In genomic region chr7:38227900-38228298, GRCm38 (mm10) we compare ENCODE assay signal across 8 mouse cellular contexts. TPM values are rescaled to one million over a fixed set of nuclear protein-coding genes. Genes with fewer than 3 reads are reported as not detected.
A peak's percentile ranks its signal among the peaks of the same experiment; 100 is the strongest.
DNase-seq lines count a peak whose midpoint lies in the region; ATAC-seq and TF ChIP-seq lines count a peak whose summit lies in the region.

TSS of gene Plekhf1 (minus strand) at chr7:38228016.

- no peak for TF ChIP-seq CTCF in intestine, postnatal 0 days (IDR thresholded peaks at IDR 0.05; ENCODE audit: low read depth)

- peak within 1 kb of the TSS; percentile 76 for H3K9ac ChIP-seq in intestine, postnatal 0 days (ENCODE audit: low read depth, low read length)

- peaks cover 21% of the 10 kb centered on the region for H3K27me3 ChIP-seq in embryonic facial prominence, embryonic 10.5 days (replicated peaks; ENCODE audit: low read depth, poor library complexity, severe bottlenecking)
- H3K27me3 ChIP-seq in intestine, postnatal 0 days (replicated peaks; ENCODE audit: control insufficient read depth, insufficient read depth, low read length), result peaks cover 14% of the 10 kb centered on the region; the same call in 1 of the 2 replicates
- peaks cover 27% of the 10 kb centered on the region for H3K27me3 ChIP-seq in midbrain, embryonic 10.5 days (ENCODE audit: low read depth, poor library complexity, severe bottlenecking)

- peak within 1 kb of the TSS; percentile 92 for H3K4me2 ChIP-seq in intestine, postnatal 0 days (replicated peaks; ENCODE audit: low read depth)

- DNase-seq in adrenal gland, postnatal 14 days, result peak; percentile 96
- DNase-seq in embryonic facial prominence, embryonic 10.5 days (ENCODE audit: low spot score), result peak; percentile 96
- DNase-seq in left cerebral cortex, postnatal 36 days (ENCODE audit: low spot score in 2 of 2), result peak; percentile 71 to 76
- peak; percentile 94 for DNase-seq in midbrain, embryonic 10.5 days (ENCODE audit: low spot score)
- peak; percentile 73 to 75 for DNase-seq in right cerebral cortex, postnatal 36 days (ENCODE audit: low spot score in 2 of 2)
- DNase-seq in urinary bladder, postnatal 4 days (ENCODE audit: low spot score in 2 of 2), result peak; percentile 92 to 96

- H3K9me3 ChIP-seq in embryonic facial prominence, embryonic 10.5 days, result no peaks in the 10 kb centered on the region
- no peaks in the 10 kb centered on the region for H3K9me3 ChIP-seq in intestine, postnatal 0 days (ENCODE audit: control insufficient read depth)
- no peaks in the 10 kb centered on the region for H3K9me3 ChIP-seq in midbrain, embryonic 10.5 days (replicated peaks)

- peak; percentile 95 for ATAC-seq in granulocyte monocyte progenitor cell, adult 5-6 weeks (replicated peaks; ENCODE audit: poor library complexity, severe bottlenecking)
- peak; percentile 92 for ATAC-seq in intestine, postnatal 0 days

- H3K4me3 ChIP-seq in embryonic facial prominence, embryonic 10.5 days, result peak within 1 kb of the TSS; percentile 69
- H3K4me3 ChIP-seq in intestine, postnatal 0 days (ENCODE audit: low read depth, low read length), result peak within 1 kb of the TSS; percentile 72
- peak within 1 kb of the TSS; percentile 70 for H3K4me3 ChIP-seq in midbrain, embryonic 10.5 days

- no peaks in the 10 kb centered on the region for H3K36me3 ChIP-seq in embryonic facial prominence, embryonic 10.5 days (replicated peaks)
- no peaks in the 10 kb centered on the region for H3K36me3 ChIP-seq in intestine, postnatal 0 days (ENCODE audit: control insufficient read depth, insufficient read depth)
- H3K36me3 ChIP-seq in midbrain, embryonic 10.5 days, result no peaks in the 10 kb centered on the region

- intact Hi-C loops in left cerebral cortex, postnatal 36 days (cut with DNase I), result no loop called here

- H3K4me1 ChIP-seq in embryonic facial prominence, embryonic 10.5 days, result peaks cover 28% of the 10 kb centered on the region
- no peaks in the 10 kb centered on the region for H3K4me1 ChIP-seq in intestine, postnatal 0 days (replicated peaks; ENCODE audit: control insufficient read depth, insufficient read depth, low read length)
- H3K4me1 ChIP-seq in midbrain, embryonic 10.5 days, result peaks cover 21% of the 10 kb centered on the region

- peak within 1 kb of the TSS; percentile 83 for H3K27ac ChIP-seq in embryonic facial prominence, embryonic 10.5 days (replicated peaks)
- H3K27ac ChIP-seq in intestine, postnatal 0 days (ENCODE audit: low read depth, low read length), result peak within 1 kb of the TSS; percentile 84
- peak within 1 kb of the TSS; percentile 79 for H3K27ac ChIP-seq in midbrain, embryonic 10.5 days (replicated peaks)

- WGBS in embryonic facial prominence, embryonic 10.5 days, result under 1% methylated on average over 36 of the region's 36 CpGs
- 0% methylated on average over 36 of the region's 36 CpGs for WGBS in intestine, postnatal 0 days
- under 1% methylated on average over 36 of the region's 36 CpGs for WGBS in midbrain, embryonic 10.5 days

RNA-seq across cellular contexts. Expression of gene Plekhf1, which starts in this region (rescaled TPM):
- 6.0 and 7.6 TPM in 2 replicates for total RNA-seq in adrenal gland, postnatal 14 days (2021)
- 3.0 and 3.3 TPM in 2 replicates for polyA plus RNA-seq in embryonic facial prominence, embryonic 10.5 days (2016; fragmentation: Nextera tagmentation; extraction: Ambion mirVana)
- total RNA-seq in granulocyte monocyte progenitor cell, adult 5-6 weeks (2014; fragmentation: Nextera tagmentation), result 0.32 and 2.8 TPM in 2 replicates
- 0.52 and 1.2 TPM in 2 replicates for total RNA-seq in granulocyte monocyte progenitor cell, adult 5-6 weeks (2017)
- 5.2 and 5.9 TPM in 2 replicates for polyA plus RNA-seq in intestine, postnatal 0 days (2015; fragmentation: Nextera tagmentation; extraction: Ambion mirVana)
- total RNA-seq in left cerebral cortex, postnatal 36 days (2021), result 1 to 10 TPM; 1.7 to 2.1 TPM
- 2.3 and 2.6 TPM in 2 replicates for polyA plus RNA-seq in midbrain, embryonic 10.5 days (2016; fragmentation: Nextera tagmentation; extraction: Ambion mirVana)

Comparison
In these comparisons a context has a peak if more than half of its experiments do, and no peak if none do; other contexts are left out.
1. Peak in every context shown above with its lines: DNase-seq, ATAC-seq, H3K4me3 ChIP-seq and H3K27ac ChIP-seq.